Mouse (Mus musculus) olfactory bulb, adult 2 months (tissue): Measurements from ENCODE around the gene Arl8a.

Experiments used
- CTCF ChIP-seq: fragments of 200-500 bp; IDR thresholded peaks from 2 replicates; pipeline ENCODE4 v1.5.1; 2012; ENCODE audit warnings: low read depth, mild to moderate bottlenecking, low read length, moderate library complexity; ENCODE audit not compliant: insufficient read depth
- POLR2A ChIP-seq: fragments of 200-500 bp; IDR thresholded peaks from 2 replicates; pipeline ENCODE4 v1.6.1; 2012; ENCODE audit warnings: mild to moderate bottlenecking, low read depth, low read length, moderate library complexity; ENCODE audit not compliant: insufficient read depth

DNA sequence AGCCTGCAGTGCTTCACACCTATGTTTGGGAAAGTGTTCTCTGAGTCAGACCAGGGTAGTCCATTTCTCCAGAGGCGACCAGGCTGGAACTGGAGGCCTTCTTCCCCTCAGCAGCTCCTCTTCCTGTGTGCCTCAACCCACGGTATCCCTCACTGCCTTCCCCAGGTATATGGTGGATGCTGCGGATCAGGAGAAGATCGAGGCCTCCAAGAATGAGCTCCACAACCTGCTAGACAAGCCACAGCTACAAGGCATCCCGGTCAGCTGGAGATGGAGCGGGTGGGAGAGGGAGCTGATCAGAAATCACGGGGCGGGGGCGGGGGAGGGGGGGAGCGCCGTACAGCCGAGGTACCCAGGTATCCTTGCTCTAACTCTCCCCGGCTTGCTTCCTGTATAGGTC is 7.4 kb downstream of the Arl8a start:
- no peak for TF ChIP-seq POLR2A
- TF ChIP-seq CTCF = no peak
